Mouse (Mus musculus): ENCODE data around the gene Epha2. TPM values are rescaled to one million over a fixed set of nuclear protein-coding genes. Genes with fewer than 3 reads are reported as not detected.

Epha2 gene
- polyA plus RNA-seq, 1 experiment, result 129 TPM

GRCm38 (mm10) chr4:141260007-141260723 lies 40.9 kb upstream of the Epha2 start:
- Histone ChIP-seq H3ac (ENCODE audit: control insufficient read depth, insufficient read length, low read depth) (no peak overlapping the region), H3K27me3 (ENCODE audit: control insufficient read depth, insufficient read depth, insufficient read length) (no peaks in the 10 kb centered on the region), H3K36me3 (ENCODE audit: control insufficient read depth, insufficient read depth) (peaks cover 18% of the 10 kb centered on the region), H3K4me3 (ENCODE audit: insufficient read depth, poor library complexity, severe bottlenecking) (no peak overlapping the region), H3K79me2 (ENCODE audit: control insufficient read depth, insufficient read depth) (no peaks in the 10 kb centered on the region), H3K79me3 (ENCODE audit: low read depth) (no peaks in the 10 kb centered on the region)
- TF ChIP-seq CEBPB (IDR thresholded peaks at IDR 0.05; ENCODE audit: low read depth) (peak; percentile 2), MYOG (IDR thresholded peaks at IDR 0.05; ENCODE audit: control insufficient read depth, extremely low read depth, insufficient read length) (no peak)

- H3ac ChIP-seq (ENCODE audit: control insufficient read depth, insufficient read length, low read depth), result no peak overlapping the region
- no peaks in the 10 kb centered on the region for H3K79me2 ChIP-seq (ENCODE audit: control insufficient read depth, insufficient read depth)
- no peak overlapping the region for H3K4me3 ChIP-seq (ENCODE audit: insufficient read depth, poor library complexity, severe bottlenecking)
- H3K79me3 ChIP-seq (ENCODE audit: low read depth), result no peaks in the 10 kb centered on the region
- H3K27me3 ChIP-seq (ENCODE audit: control insufficient read depth, insufficient read depth, insufficient read length), result no peaks in the 10 kb centered on the region
- TF ChIP-seq MAX (IDR thresholded peaks at IDR 0.05) (no peak), MYOG (IDR thresholded peaks at IDR 0.05; ENCODE audit: control insufficient read depth, extremely low read depth, insufficient read length) (no peak), USF1 (IDR thresholded peaks at IDR 0.05; ENCODE audit: low read depth) (no peak), MYOD1 (IDR thresholded peaks at IDR 0.05; ENCODE audit: control insufficient read depth, insufficient read length, low read depth) (no peak), CEBPB (IDR thresholded peaks at IDR 0.05; ENCODE audit: low read depth) (no peak), CTCF (IDR thresholded peaks at IDR 0.05; ENCODE audit: control insufficient read depth, insufficient read depth, insufficient read length) (no peak)
- H3K36me3 ChIP-seq (ENCODE audit: control insufficient read depth, insufficient read depth), result no peaks in the 10 kb centered on the region
Observed at GRCm38 (mm10) chr4:141262906-141263637, 38.0 kb upstream of the Epha2 start.

- TF ChIP-seq MYOD1 (IDR thresholded peaks at IDR 0.05; ENCODE audit: control insufficient read depth, insufficient read length, low read depth), result no peak
- TF ChIP-seq CEBPB (IDR thresholded peaks at IDR 0.05; ENCODE audit: low read depth), result no peak
- no peak for TF ChIP-seq MAX (IDR thresholded peaks at IDR 0.05)
- TF ChIP-seq FOSL1 (IDR thresholded peaks at IDR 0.05; ENCODE audit: insufficient read depth, low read length, poor library complexity, severe bottlenecking), result no peak
- TF ChIP-seq CTCF (IDR thresholded peaks at IDR 0.05; ENCODE audit: control insufficient read depth, insufficient read depth, insufficient read length), result no peak
- TF ChIP-seq MYOG (IDR thresholded peaks at IDR 0.05; ENCODE audit: control insufficient read depth, extremely low read depth, insufficient read length), result no peak
- no peak for TF ChIP-seq USF1 (IDR thresholded peaks at IDR 0.05; ENCODE audit: low read depth)
- no peaks in the 10 kb centered on the region for H3K79me2 ChIP-seq (ENCODE audit: control insufficient read depth, insufficient read depth)
- H3K27me3 ChIP-seq (ENCODE audit: control insufficient read depth, insufficient read depth, insufficient read length), result no peaks in the 10 kb centered on the region
- no peak overlapping the region for H3K4me3 ChIP-seq (ENCODE audit: insufficient read depth, poor library complexity, severe bottlenecking)
- no peak overlapping the region for H3ac ChIP-seq (ENCODE audit: control insufficient read depth, insufficient read length, low read depth)
- no peaks in the 10 kb centered on the region for H3K36me3 ChIP-seq (ENCODE audit: control insufficient read depth, insufficient read depth)
- H3K79me3 ChIP-seq (ENCODE audit: low read depth), result no peaks in the 10 kb centered on the region
Observed at GRCm38 (mm10) chr4:141265979-141266637, 34.9 kb upstream of the Epha2 start.

- Histone ChIP-seq H3K27me3 (ENCODE audit: control insufficient read depth, insufficient read depth, insufficient read length) (no peaks in the 10 kb centered on the region), H3K79me2 (ENCODE audit: control insufficient read depth, insufficient read depth) (no peaks in the 10 kb centered on the region), H3K36me3 (ENCODE audit: control insufficient read depth, insufficient read depth) (no peaks in the 10 kb centered on the region), H3K79me3 (ENCODE audit: low read depth) (no peaks in the 10 kb centered on the region), H3ac (ENCODE audit: control insufficient read depth, insufficient read length, low read depth) (no peak overlapping the region), H3K4me3 (ENCODE audit: insufficient read depth, poor library complexity, severe bottlenecking) (no peak overlapping the region)
- no peak for TF ChIP-seq CEBPB (IDR thresholded peaks at IDR 0.05; ENCODE audit: low read depth)
- no peak for TF ChIP-seq CTCF (IDR thresholded peaks at IDR 0.05; ENCODE audit: control insufficient read depth, insufficient read depth, insufficient read length)
- no peak for TF ChIP-seq FOSL1 (IDR thresholded peaks at IDR 0.05; ENCODE audit: insufficient read depth, low read length, poor library complexity, severe bottlenecking)
- no peak for TF ChIP-seq MYOD1 (IDR thresholded peaks at IDR 0.05; ENCODE audit: control insufficient read depth, insufficient read length, low read depth)
- no peak for TF ChIP-seq MAX (IDR thresholded peaks at IDR 0.05)
- TF ChIP-seq MYOG (IDR thresholded peaks at IDR 0.05; ENCODE audit: control insufficient read depth, extremely low read depth, insufficient read length), result no peak
- TF ChIP-seq USF1 (IDR thresholded peaks at IDR 0.05; ENCODE audit: low read depth), result no peak
Observed at GRCm38 (mm10) chr4:141267250-141267649, 33.8 kb upstream of the Epha2 start.

- H3K36me3 ChIP-seq (ENCODE audit: control insufficient read depth, insufficient read depth), result no peaks in the 10 kb centered on the region
- H3ac ChIP-seq (ENCODE audit: control insufficient read depth, insufficient read length, low read depth), result no peak overlapping the region
- H3K79me2 ChIP-seq (ENCODE audit: control insufficient read depth, insufficient read depth), result no peaks in the 10 kb centered on the region
- H3K4me3 ChIP-seq (ENCODE audit: insufficient read depth, poor library complexity, severe bottlenecking), result no peak overlapping the region
- H3K27me3 ChIP-seq (ENCODE audit: control insufficient read depth, insufficient read depth, insufficient read length), result no peaks in the 10 kb centered on the region
- TF ChIP-seq USF1 (IDR thresholded peaks at IDR 0.05; ENCODE audit: low read depth), result no peak
- TF ChIP-seq CTCF (IDR thresholded peaks at IDR 0.05; ENCODE audit: control insufficient read depth, insufficient read depth, insufficient read length), result peak; percentile 28
- no peaks in the 10 kb centered on the region for H3K79me3 ChIP-seq (ENCODE audit: low read depth)
Observed at GRCm38 (mm10) chr4:141267837-141268236, 33.2 kb upstream of the Epha2 start.

All from C2C12 (cell line).